Mouse (Mus musculus): Measurements from ENCODE around the gene Sema3e. TPM values are rescaled to one million over a fixed set of nuclear protein-coding genes. Genes with fewer than 3 reads are reported as not detected.

The Sema3e gene
- polyA plus RNA-seq, 1 experiment from 2014 or later = 5.1 TPM

DNA sequence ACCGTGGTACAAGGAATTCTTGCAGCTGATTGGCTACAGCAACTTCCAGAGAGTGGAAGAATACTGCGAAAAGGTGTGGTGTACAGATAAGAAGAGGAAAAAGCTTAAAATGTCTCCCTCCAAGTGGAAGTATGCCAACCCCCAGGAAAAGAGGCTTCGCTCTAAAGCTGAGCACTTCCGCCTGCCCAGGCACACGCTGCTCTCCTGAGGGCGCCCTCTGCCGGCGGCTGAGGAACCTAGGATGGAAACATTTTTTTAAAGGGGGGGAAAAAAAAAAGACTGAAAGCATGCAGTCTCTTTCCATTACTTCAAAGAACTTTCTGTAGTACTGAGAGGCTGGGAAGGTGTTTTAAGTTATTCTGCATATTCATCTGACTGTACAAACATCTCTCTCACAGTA, 227.5 kb downstream of the Sema3e start:
- ATAC-seq (ENCODE audit: low FRiP score) = no peak
- 39% methylated on average over 8 of the region's 8 CpGs for WGBS
- no peaks in the 10 kb centered on the region for H3K4me1 ChIP-seq

DNA sequence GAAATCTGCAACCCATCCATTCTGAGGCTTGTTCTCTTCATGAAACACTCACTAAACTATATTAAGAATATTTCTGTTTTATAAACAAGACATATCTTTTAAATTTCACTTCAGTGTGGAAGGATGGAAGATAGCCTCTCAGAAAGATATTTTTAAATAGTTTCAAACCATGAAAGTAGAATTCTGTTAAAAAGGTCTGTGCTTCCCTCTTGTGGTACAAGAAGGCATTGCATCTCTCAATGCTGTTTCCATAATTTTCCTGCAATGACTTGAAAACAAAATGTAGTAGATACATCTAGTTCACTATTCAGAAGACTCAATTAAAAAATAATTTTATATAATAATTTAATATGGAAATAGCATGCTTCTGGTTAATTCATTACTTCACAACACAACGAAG, 228.3 kb downstream of the Sema3e start:
- no peak overlapping the region for H3K27ac ChIP-seq
- no peaks in the 10 kb centered on the region for H3K9me3 ChIP-seq (replicated peaks)
- ATAC-seq (ENCODE audit: low FRiP score) = no peak
- H3K27me3 ChIP-seq = no peaks in the 10 kb centered on the region
- H3K36me3 ChIP-seq = no peaks in the 10 kb centered on the region
- H3K9ac ChIP-seq = no peak overlapping the region
- WGBS = 74% methylated on average over 1 of the region's 1 CpGs
- H3K4me1 ChIP-seq = no peaks in the 10 kb centered on the region
- H3K4me2 ChIP-seq (replicated peaks) = no peak overlapping the region
- no peak overlapping the region for H3K4me3 ChIP-seq

More for the DNA sequence above, 227.5 kb downstream of the Sema3e start:
- Histone ChIP-seq H3K4me2 (replicated peaks) (no peak overlapping the region), H3K36me3 (no peaks in the 10 kb centered on the region), H3K9ac (no peak overlapping the region), H3K4me3 (no peak overlapping the region), H3K27ac (no peak overlapping the region), H3K9me3 (replicated peaks) (no peaks in the 10 kb centered on the region), H3K27me3 (no peaks in the 10 kb centered on the region)

DNA sequence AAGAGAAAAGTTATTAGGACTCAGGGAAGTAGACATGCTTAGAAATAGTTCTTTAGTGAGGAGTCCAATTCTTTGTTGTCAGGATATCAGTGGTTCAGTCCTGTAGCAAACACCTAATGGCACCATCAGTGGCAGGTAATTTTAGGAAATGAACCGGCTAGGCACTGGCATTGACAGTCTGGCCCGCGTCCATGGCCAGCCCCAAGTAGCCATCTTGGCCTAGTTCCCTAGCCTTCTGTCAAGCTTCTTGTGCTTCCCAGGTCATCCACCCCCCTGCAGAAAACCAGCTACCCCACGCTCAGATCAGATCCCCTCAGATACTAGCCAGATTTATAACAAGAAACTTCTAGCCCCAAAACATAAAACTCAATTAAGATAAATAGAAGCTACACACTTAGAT, 235.1 kb downstream of the Sema3e start:
- WGBS = 83% methylated on average over 4 of the region's 4 CpGs
- ATAC-seq (ENCODE audit: low FRiP score) = no peak
- Histone ChIP-seq H3K9me3 (replicated peaks) (no peaks in the 10 kb centered on the region; the same call in 1 of the 2 replicates), H3K27ac (no peak overlapping the region), H3K9ac (no peak overlapping the region), H3K4me3 (no peak overlapping the region), H3K36me3 (no peaks in the 10 kb centered on the region), H3K4me2 (replicated peaks) (no peak overlapping the region), H3K27me3 (no peaks in the 10 kb centered on the region), H3K4me1 (no peaks in the 10 kb centered on the region)

DNA sequence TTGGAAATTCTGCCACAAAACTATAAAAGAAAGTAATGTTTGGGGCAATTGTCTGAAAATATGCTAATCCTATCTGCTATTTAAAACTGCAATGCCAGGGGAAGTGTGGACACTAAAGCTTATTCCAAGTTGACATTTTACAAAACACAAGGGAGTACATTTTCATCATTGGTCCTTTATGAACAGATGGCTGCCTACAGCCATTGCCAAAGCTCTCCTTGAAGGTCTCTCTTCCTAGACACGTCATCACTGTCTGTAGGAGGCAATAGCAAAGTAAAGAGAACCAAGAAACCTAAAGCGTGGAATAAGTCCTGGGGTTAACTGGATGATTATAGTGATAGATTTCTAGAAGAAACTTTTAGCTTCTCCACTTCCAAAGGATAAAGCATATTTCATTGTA, 242.3 kb downstream of the Sema3e start:
- WGBS = 85% methylated on average over 2 of the region's 2 CpGs
- ATAC-seq (ENCODE audit: low FRiP score) = no peak
- no peak overlapping the region for H3K4me2 ChIP-seq (replicated peaks)

More for the DNA sequence above, 242.3 kb downstream of the Sema3e start:
- H3K4me3 ChIP-seq = no peak overlapping the region
- no peaks in the 10 kb centered on the region for H3K4me1 ChIP-seq
- no peaks in the 10 kb centered on the region for H3K36me3 ChIP-seq
- H3K27me3 ChIP-seq = no peaks in the 10 kb centered on the region
- no peaks in the 10 kb centered on the region for H3K9me3 ChIP-seq (replicated peaks)
- no peak overlapping the region for H3K9ac ChIP-seq
- no peak overlapping the region for H3K27ac ChIP-seq

Other genes starting within 250 kb of the Sema3e start
- not detected in 2 replicates for gene Speer3, start 233.7 kb upstream of the Sema3e start, polyA plus RNA-seq (2016; fragmentation: Nextera tagmentation; extraction: Ambion mirVana)

Data from hindbrain, embryonic 12.5 days (tissue).